Mouse (Mus musculus) olfactory bulb, adult 2 months (tissue): ENCODE data around the gene Pqlc2.

Experiments
- CTCF ChIP-seq: fragments of 200-500 bp; IDR thresholded peaks from 2 replicates; pipeline ENCODE4 v1.5.1; 2012; ENCODE audit warnings: low read depth, mild to moderate bottlenecking, low read length, moderate library complexity; ENCODE audit not compliant: insufficient read depth
- POLR2A ChIP-seq: fragments of 200-500 bp; IDR thresholded peaks from 2 replicates; pipeline ENCODE4 v1.6.1; 2012; ENCODE audit warnings: mild to moderate bottlenecking, low read depth, low read length, moderate library complexity; ENCODE audit not compliant: insufficient read depth

DNA sequence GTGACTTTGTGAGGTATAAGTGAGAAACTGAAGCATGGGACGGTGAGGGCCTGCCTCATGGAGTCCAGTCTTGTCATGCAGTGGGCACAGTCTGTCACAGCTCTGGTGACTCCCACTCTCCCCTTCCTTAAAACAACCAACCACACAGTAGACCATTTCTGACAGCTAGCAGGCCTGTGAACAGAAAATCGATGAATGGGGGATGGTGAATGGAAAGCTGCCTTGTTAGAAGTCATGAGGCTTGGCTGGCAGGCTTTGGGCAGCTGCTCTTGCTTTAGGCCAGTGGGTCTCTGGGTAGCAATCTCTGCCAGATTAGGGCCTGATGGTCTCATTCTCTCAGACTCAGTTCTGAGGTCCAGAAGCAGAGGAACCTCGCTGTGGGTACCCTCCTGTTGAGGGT is 66.3 kb downstream of the Pqlc2 start:
- TF ChIP-seq POLR2A (no peak), CTCF (no peak)
